Mouse (Mus musculus): Measurements from ENCODE around the gene Cfd. TPM values are rescaled to one million over a fixed set of nuclear protein-coding genes. Genes with fewer than 3 reads are reported as not detected.

The Cfd gene
- polyA plus RNA-seq, 1 experiment: 1,335 TPM

- TF ChIP-seq POLR2A (IDR thresholded peaks at IDR 0.05; ENCODE audit: low read depth, low read length) (no peak), CTCF (conservative IDR thresholded peaks at IDR 0.05; ENCODE audit: insufficient read depth, insufficient read length, low read depth, low read length) (no peak)
- Histone ChIP-seq H3K4me3 (ENCODE audit: insufficient read depth, low read depth, low read length) (peak overlapping the region; percentile 56), H3K27me3 (replicated peaks; ENCODE audit: control insufficient read depth, insufficient read depth, low read length) (no peaks in the 10 kb centered on the region), H3K27ac (ENCODE audit: insufficient read depth, low read depth, low read length) (peak overlapping the region; percentile 96), H3K4me1 (ENCODE audit: control insufficient read depth, insufficient read depth, low read length) (peaks cover 37% of the 10 kb centered on the region), H3K36me3 (ENCODE audit: control insufficient read depth, insufficient read depth, low read length) (no peaks in the 10 kb centered on the region; the same call in 1 of the 2 replicates)
- 14% methylated on average over 8 of the region's 8 CpGs for WGBS
- no peak for DNase-seq
These were observed 37.8 kb upstream of the Cfd start for GRCm38 (mm10) chr10:79852827-79853226.

GRCm38 (mm10) chr10:79853392-79853791 is 37.3 kb upstream of the Cfd start:
- H3K36me3 ChIP-seq (ENCODE audit: control insufficient read depth, insufficient read depth, low read length): no peaks in the 10 kb centered on the region; the same call in 1 of the 2 replicates
- TF ChIP-seq CTCF (conservative IDR thresholded peaks at IDR 0.05; ENCODE audit: insufficient read depth, insufficient read length, low read depth, low read length): no peak
- no peak for TF ChIP-seq POLR2A (IDR thresholded peaks at IDR 0.05; ENCODE audit: low read depth, low read length)
- peak overlapping the region; percentile 56 for H3K4me3 ChIP-seq (ENCODE audit: insufficient read depth, low read depth, low read length)
- H3K4me1 ChIP-seq (ENCODE audit: control insufficient read depth, insufficient read depth, low read length): peaks cover 42% of the 10 kb centered on the region
- DNase-seq: peak; percentile 98
- WGBS: under 1% methylated on average over 15 of the region's 15 CpGs
- H3K27ac ChIP-seq (ENCODE audit: insufficient read depth, low read depth, low read length): peak overlapping the region; percentile 96
- no peaks in the 10 kb centered on the region for H3K27me3 ChIP-seq (replicated peaks; ENCODE audit: control insufficient read depth, insufficient read depth, low read length)

- WGBS: under 1% methylated on average over 75 of the region's 75 CpGs
- peak; percentile 100 for DNase-seq
- Histone ChIP-seq H3K27ac (ENCODE audit: insufficient read depth, low read depth, low read length) (peak within 1 kb of the TSS; percentile 97), H3K36me3 (ENCODE audit: control insufficient read depth, insufficient read depth, low read length) (peaks cover 1% of the 10 kb centered on the region; the same call in 1 of the 2 replicates), H3K4me3 (ENCODE audit: insufficient read depth, low read depth, low read length) (peak within 1 kb of the TSS; percentile 78), H3K27me3 (replicated peaks; ENCODE audit: control insufficient read depth, insufficient read depth, low read length) (no peaks in the 10 kb centered on the region), H3K4me1 (ENCODE audit: control insufficient read depth, insufficient read depth, low read length) (peaks cover 50% of the 10 kb centered on the region)
- TF ChIP-seq POLR2A (IDR thresholded peaks at IDR 0.05; ENCODE audit: low read depth, low read length) (peak; percentile 97), CTCF (conservative IDR thresholded peaks at IDR 0.05; ENCODE audit: insufficient read depth, insufficient read length, low read depth, low read length) (no peak)
These were observed 36.5 kb upstream of the Cfd start, which contains the start of gene Ptbp1 for GRCm38 (mm10) chr10:79853860-79854795. Ptbp1 (plus strand) TSS chr10:79854427.

- WGBS: under 1% methylated on average over 83 of the region's 83 CpGs
- Histone ChIP-seq H3K4me3 (ENCODE audit: insufficient read depth, low read depth, low read length) (peak overlapping the region; percentile 78), H3K4me1 (ENCODE audit: control insufficient read depth, insufficient read depth, low read length) (peaks cover 58% of the 10 kb centered on the region), H3K36me3 (ENCODE audit: control insufficient read depth, insufficient read depth, low read length) (peaks cover 10% of the 10 kb centered on the region), H3K27me3 (replicated peaks; ENCODE audit: control insufficient read depth, insufficient read depth, low read length) (no peaks in the 10 kb centered on the region), H3K27ac (ENCODE audit: insufficient read depth, low read depth, low read length) (peak overlapping the region; percentile 97)
- TF ChIP-seq CTCF (conservative IDR thresholded peaks at IDR 0.05; ENCODE audit: insufficient read depth, insufficient read length, low read depth, low read length) (no peak), POLR2A (IDR thresholded peaks at IDR 0.05; ENCODE audit: low read depth, low read length) (no peak)
- peak; percentile 68 for DNase-seq
These were observed 35.7 kb upstream of the Cfd start for GRCm38 (mm10) chr10:79854801-79855541.

GRCm38 (mm10) chr10:79855558-79856184 is 35.0 kb upstream of the Cfd start:
- 0% methylated on average over 10 of the region's 10 CpGs for WGBS
- TF ChIP-seq CTCF (conservative IDR thresholded peaks at IDR 0.05; ENCODE audit: insufficient read depth, insufficient read length, low read depth, low read length): no peak
- TF ChIP-seq POLR2A (IDR thresholded peaks at IDR 0.05; ENCODE audit: low read depth, low read length): no peak
- DNase-seq: peak; percentile 96
- Histone ChIP-seq H3K27ac (ENCODE audit: insufficient read depth, low read depth, low read length) (peak overlapping the region; percentile 97), H3K27me3 (replicated peaks; ENCODE audit: control insufficient read depth, insufficient read depth, low read length) (no peaks in the 10 kb centered on the region), H3K36me3 (ENCODE audit: control insufficient read depth, insufficient read depth, low read length) (peaks cover 13% of the 10 kb centered on the region), H3K4me3 (ENCODE audit: insufficient read depth, low read depth, low read length) (peak overlapping the region; percentile 78), H3K4me1 (ENCODE audit: control insufficient read depth, insufficient read depth, low read length) (peaks cover 65% of the 10 kb centered on the region)

GRCm38 (mm10) chr10:79856280-79856679 is 34.4 kb upstream of the Cfd start:
- peaks cover 71% of the 10 kb centered on the region for H3K4me1 ChIP-seq (ENCODE audit: control insufficient read depth, insufficient read depth, low read length)
- H3K27ac ChIP-seq (ENCODE audit: insufficient read depth, low read depth, low read length): peak overlapping the region; percentile 61

More at GRCm38 (mm10) chr10:79856280-79856679, 34.4 kb upstream of the Cfd start:
- DNase-seq: peak; percentile 30
- Histone ChIP-seq H3K4me3 (ENCODE audit: insufficient read depth, low read depth, low read length) (peak overlapping the region; percentile 78), H3K27me3 (replicated peaks; ENCODE audit: control insufficient read depth, insufficient read depth, low read length) (no peaks in the 10 kb centered on the region), H3K36me3 (ENCODE audit: control insufficient read depth, insufficient read depth, low read length) (peaks cover 18% of the 10 kb centered on the region)
- WGBS: 8% methylated on average over 6 of the region's 6 CpGs
- TF ChIP-seq CTCF (conservative IDR thresholded peaks at IDR 0.05; ENCODE audit: insufficient read depth, insufficient read length, low read depth, low read length): no peak
